In genomic region chr14:46885891-46886301, GRCm38 (mm10) we compare ENCODE assay signal across 8 mouse cellular contexts. TPM values are rescaled to one million over a fixed set of nuclear protein-coding genes. Genes with fewer than 3 reads are reported as not detected.
DNase-seq lines count a peak whose midpoint lies in the region; ATAC-seq lines count a peak whose summit lies in the region.

No protein-coding gene starts in this region.

- peak overlapping the region; percentile 97 for H3K4me2 ChIP-seq in hindbrain, embryonic 12.5 days (replicated peaks)
- peak overlapping the region; percentile 98 for H3K4me2 ChIP-seq in limb, embryonic 11.5 days (ENCODE audit: low read depth, severe bottlenecking)
- peak overlapping the region; percentile 99 for H3K4me2 ChIP-seq in midbrain, embryonic 15.5 days

- no peaks in the 10 kb centered on the region for H3K36me3 ChIP-seq in hindbrain, embryonic 12.5 days
- H3K36me3 ChIP-seq in limb, embryonic 11.5 days (ENCODE audit: control insufficient read depth, insufficient read depth, low read length), result no peaks in the 10 kb centered on the region
- no peaks in the 10 kb centered on the region for H3K36me3 ChIP-seq in midbrain, embryonic 15.5 days (replicated peaks)

- peak overlapping the region; percentile 18; the same call in 1 of the 2 replicates for H3K9ac ChIP-seq in hindbrain, embryonic 12.5 days
- H3K9ac ChIP-seq in limb, embryonic 11.5 days (ENCODE audit: low read length), result no peak overlapping the region
- H3K9ac ChIP-seq in midbrain, embryonic 15.5 days, result peak overlapping the region; percentile 13; the same call in 1 of the 2 replicates

- 0 out of 2 replicates have a peak overlapping the region, but pooled peaks have one; percentile 56 for H3K4me3 ChIP-seq in brown adipose tissue, adult 24 weeks (ENCODE audit: insufficient read depth, low read depth, low read length)
- peak overlapping the region; percentile 62 for H3K4me3 ChIP-seq in hindbrain, embryonic 12.5 days
- peak overlapping the region; percentile 67 for H3K4me3 ChIP-seq in limb, embryonic 11.5 days (ENCODE audit: low read depth, low read length)
- H3K4me3 ChIP-seq in midbrain, embryonic 15.5 days, result peak overlapping the region; percentile 77

- no peak for ATAC-seq in CD4-positive, CD25-positive, alpha-beta regulatory T cell, adult 4 months
- ATAC-seq in hindbrain, embryonic 12.5 days (ENCODE audit: low FRiP score), result no peak
- no peak for ATAC-seq in limb, embryonic 11.5 days (ENCODE audit: insufficient number of reproducible peaks, low FRiP score, low TSS enrichment, low read depth)
- 0 out of 2 replicates have a peak, but pooled peaks have one; percentile 15 for ATAC-seq in midbrain, embryonic 15.5 days (replicated peaks)

- WGBS in hindbrain, embryonic 12.5 days, result 29% methylated on average over 5 of the region's 5 CpGs
- WGBS in limb, embryonic 11.5 days, result 34% methylated on average over 5 of the region's 5 CpGs
- WGBS in midbrain, embryonic 15.5 days, result 29% methylated on average over 5 of the region's 5 CpGs

- H3K9me3 ChIP-seq in hindbrain, embryonic 12.5 days (replicated peaks), result no peaks in the 10 kb centered on the region
- no peaks in the 10 kb centered on the region for H3K9me3 ChIP-seq in limb, embryonic 11.5 days (ENCODE audit: control insufficient read depth, low read length)
- no peaks in the 10 kb centered on the region for H3K9me3 ChIP-seq in midbrain, embryonic 15.5 days

- H3K27ac ChIP-seq in brown adipose tissue, adult 24 weeks (replicated peaks; ENCODE audit: low read depth, low read length), result 0 out of 2 replicates have a peak overlapping the region, but pooled peaks have one; percentile 9
- no peak overlapping the region for H3K27ac ChIP-seq in hindbrain, embryonic 12.5 days
- H3K27ac ChIP-seq in limb, embryonic 11.5 days (replicated peaks; ENCODE audit: low read depth, low read length), result no peak overlapping the region
- peak overlapping the region; percentile 85 for H3K27ac ChIP-seq in midbrain, embryonic 15.5 days

- H3K27me3 ChIP-seq in hindbrain, embryonic 12.5 days, result peaks cover 10% of the 10 kb centered on the region
- no peaks in the 10 kb centered on the region for H3K27me3 ChIP-seq in limb, embryonic 11.5 days (ENCODE audit: control insufficient read depth, insufficient read depth, low read length)
- H3K27me3 ChIP-seq in midbrain, embryonic 15.5 days (replicated peaks), result no peaks in the 10 kb centered on the region

- H3K4me1 ChIP-seq in brown adipose tissue, adult 24 weeks (ENCODE audit: control insufficient read depth, insufficient read depth, insufficient read length, low read length), result no peaks in the 10 kb centered on the region
- H3K4me1 ChIP-seq in hindbrain, embryonic 12.5 days, result peaks cover 15% of the 10 kb centered on the region
- H3K4me1 ChIP-seq in limb, embryonic 11.5 days (ENCODE audit: control insufficient read depth, insufficient read depth, low read length), result peaks cover 14% of the 10 kb centered on the region; the same call in 1 of the 2 replicates
- H3K4me1 ChIP-seq in midbrain, embryonic 15.5 days, result peaks cover 32% of the 10 kb centered on the region

- peak; percentile 1 for DNase-seq in CD4-positive, CD25-positive, alpha-beta regulatory T cell, adult 2 months (ENCODE audit: low read depth, low spot score)
- DNase-seq in gastrocnemius, adult 18-20 months (ENCODE audit: low spot score), result peak; percentile 47
- peak; percentile 45 for DNase-seq in limb, embryonic 11.5 days (ENCODE audit: low spot score)
- DNase-seq in yolk sac, embryonic 10.5 days (ENCODE audit: low spot score), result peak; percentile 35

RNA-seq across cellular contexts. Expression of gene Samd4, which starts 3.2 kb away (rescaled TPM):
- polyA plus RNA-seq in CD4-positive, CD25-positive, alpha-beta regulatory T cell, adult 4 months (2017; shearing (Covaris generic)), result not detected
- polyA plus RNA-seq in brown adipose tissue, adult 24 weeks (2012; ENCODE audit: insufficient read depth, insufficient read length, missing spikeins), result 3.3 TPM in 2 replicates
- total RNA-seq in gastrocnemius, adult 18-20 months (2021), result 10 to 100 TPM; 54.5 to 72.9 TPM
- polyA plus RNA-seq in hindbrain, embryonic 12.5 days (2016; fragmentation: Nextera tagmentation; extraction: Ambion mirVana), result 6.7 and 7.0 TPM in 2 replicates
- 2.1 and 3.0 TPM in 2 replicates for polyA plus RNA-seq in limb, embryonic 11.5 days (2014; fragmentation: Nextera tagmentation; extraction: Ambion mirVana)
- 4.2 and 4.5 TPM in 2 replicates for polyA plus RNA-seq in midbrain, embryonic 15.5 days (2015; fragmentation: Nextera tagmentation; extraction: Ambion mirVana)

RNA-seq across cellular contexts. Expression of gene Cgrrf1, which starts 54.0 kb away (rescaled TPM):
- polyA plus RNA-seq in CD4-positive, CD25-positive, alpha-beta regulatory T cell, adult 4 months (2017; shearing (Covaris generic)), result 10 to 100 TPM in 1 of 2 experiments, 1 to 10 TPM in 1; 7.4 to 10.1 TPM
- polyA plus RNA-seq in brown adipose tissue, adult 24 weeks (2012; ENCODE audit: insufficient read depth, insufficient read length, missing spikeins), result 54.0 and 58.7 TPM in 2 replicates
- total RNA-seq in gastrocnemius, adult 18-20 months (2021), result 10 to 100 TPM; 48.2 to 52.4 TPM
- 25.2 and 26.4 TPM in 2 replicates for polyA plus RNA-seq in hindbrain, embryonic 12.5 days (2016; fragmentation: Nextera tagmentation; extraction: Ambion mirVana)
- 29.5 and 35.2 TPM in 2 replicates for polyA plus RNA-seq in limb, embryonic 11.5 days (2014; fragmentation: Nextera tagmentation; extraction: Ambion mirVana)
- 17.9 and 20.1 TPM in 2 replicates for polyA plus RNA-seq in midbrain, embryonic 15.5 days (2015; fragmentation: Nextera tagmentation; extraction: Ambion mirVana)

Comparison
In these comparisons a context has a peak if more than half of its experiments do, and no peak if none do; other contexts are left out.
1. H3K27ac ChIP-seq: peak in brown adipose tissue, adult 24 weeks (single experiment) and midbrain, embryonic 15.5 days (single experiment); none in hindbrain, embryonic 12.5 days (single experiment) and limb, embryonic 11.5 days (single experiment).
2. Peak in every context shown above with its lines, with median percentiles within 50 percentile points of each other: DNase-seq, H3K4me3 ChIP-seq and H3K4me2 ChIP-seq.